Mouse (Mus musculus): Measurements from ENCODE around the gene Uhrf1bp1. TPM values are rescaled to one million over a fixed set of nuclear protein-coding genes. Genes with fewer than 3 reads are reported as not detected.

The Uhrf1bp1 gene
- polyA plus RNA-seq (2012; rRNA removed), result 16.7 and 17.0 TPM in 2 replicates

DNA sequence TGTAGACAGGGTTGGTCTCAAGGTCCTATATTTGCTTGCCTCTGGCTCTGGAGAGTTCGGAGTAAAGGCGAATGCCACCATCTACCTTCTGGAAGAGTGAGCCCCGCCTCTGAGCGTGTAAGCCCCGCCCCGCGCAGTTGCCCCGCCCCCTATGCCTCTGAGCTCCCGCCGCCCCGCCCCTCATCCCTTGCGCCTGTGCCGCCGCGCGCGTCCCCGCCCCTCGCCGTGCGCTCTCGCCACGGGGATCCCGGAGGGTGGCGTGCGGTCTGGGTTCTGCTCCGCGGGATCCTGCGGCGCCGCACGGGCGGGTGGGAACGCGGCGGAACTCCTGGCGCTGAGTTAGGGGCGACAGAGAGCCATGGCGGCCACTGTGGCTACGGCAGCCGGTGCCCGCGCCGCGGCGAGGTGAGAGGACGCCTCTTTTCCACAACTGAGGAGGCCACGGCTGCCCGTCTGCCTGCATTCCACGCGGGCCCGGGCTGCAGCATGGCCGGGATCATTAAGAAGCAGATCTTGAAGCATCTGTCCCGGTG lies at the start of gene Uhrf1bp1:
Gene Uhrf1bp1 (plus strand): TSS at position 177 of the 533 bp plus-strand sequence.
- Histone ChIP-seq H3K4me1 (ENCODE audit: control insufficient read depth, insufficient read depth, low read length) (peaks cover 5% of the 10 kb centered on the region), H3K36me3 (ENCODE audit: control insufficient read depth, insufficient read depth, low read length) (no peaks in the 10 kb centered on the region; the same call in 1 of the 2 replicates), H3K27me3 (ENCODE audit: control insufficient read depth, insufficient read depth, low read length) (no peaks in the 10 kb centered on the region), H3K4me3 (ENCODE audit: control insufficient read depth, low read depth, low read length) (peak within 1 kb of the TSS; percentile 92), H3K27ac (ENCODE audit: control insufficient read depth, insufficient read depth, low read depth, low read length) (peak within 1 kb of the TSS; percentile 70)
- TF ChIP-seq CTCF (IDR thresholded peaks at IDR 0.05; ENCODE audit: control insufficient read depth, insufficient read depth, insufficient replicate concordance, low read depth, low read length) (no peak), POLR2A (IDR thresholded peaks at IDR 0.05; ENCODE audit: control insufficient read depth, low read depth, low read length) (peak; percentile 37)

DNA sequence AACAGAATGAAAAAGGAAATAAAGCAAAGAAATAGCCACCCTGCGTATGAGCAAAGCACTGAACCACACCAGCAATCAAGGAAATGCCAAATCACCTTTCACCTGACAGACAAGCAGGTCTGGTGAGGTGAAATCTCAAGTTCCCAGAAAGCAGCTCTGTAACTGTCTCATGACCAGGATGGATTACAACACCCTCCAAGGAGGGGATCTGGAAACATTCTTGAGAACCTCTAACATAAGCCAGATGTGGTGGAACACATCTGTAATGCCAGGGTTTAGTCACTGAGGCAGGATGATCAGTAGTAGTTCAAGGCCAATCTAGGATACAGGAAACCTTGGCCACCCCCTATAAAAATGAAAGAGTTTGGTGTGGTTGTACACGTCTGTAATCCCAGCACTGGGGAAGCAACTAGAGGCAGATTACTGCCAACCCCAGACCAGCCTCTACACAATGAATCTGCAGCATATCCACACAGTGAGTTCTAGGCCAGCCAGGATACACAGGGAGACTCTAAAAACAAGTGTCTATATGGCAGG lies 48.6 kb upstream of the Uhrf1bp1 start:
- TF ChIP-seq CTCF (IDR thresholded peaks at IDR 0.05; ENCODE audit: control insufficient read depth, insufficient read depth, insufficient replicate concordance, low read depth, low read length) (no peak), POLR2A (IDR thresholded peaks at IDR 0.05; ENCODE audit: control insufficient read depth, low read depth, low read length) (no peak)
- peak overlapping the region; percentile 26; the same call in 1 of the 2 replicates for H3K27ac ChIP-seq (ENCODE audit: control insufficient read depth, insufficient read depth, low read depth, low read length)
- H3K4me3 ChIP-seq (ENCODE audit: control insufficient read depth, low read depth, low read length), result no peak overlapping the region
- no peaks in the 10 kb centered on the region for H3K36me3 ChIP-seq (ENCODE audit: control insufficient read depth, insufficient read depth, low read length)
- no peaks in the 10 kb centered on the region for H3K27me3 ChIP-seq (ENCODE audit: control insufficient read depth, insufficient read depth, low read length)
- peaks cover 7% of the 10 kb centered on the region for H3K4me1 ChIP-seq (ENCODE audit: control insufficient read depth, insufficient read depth, low read length)

DNA sequence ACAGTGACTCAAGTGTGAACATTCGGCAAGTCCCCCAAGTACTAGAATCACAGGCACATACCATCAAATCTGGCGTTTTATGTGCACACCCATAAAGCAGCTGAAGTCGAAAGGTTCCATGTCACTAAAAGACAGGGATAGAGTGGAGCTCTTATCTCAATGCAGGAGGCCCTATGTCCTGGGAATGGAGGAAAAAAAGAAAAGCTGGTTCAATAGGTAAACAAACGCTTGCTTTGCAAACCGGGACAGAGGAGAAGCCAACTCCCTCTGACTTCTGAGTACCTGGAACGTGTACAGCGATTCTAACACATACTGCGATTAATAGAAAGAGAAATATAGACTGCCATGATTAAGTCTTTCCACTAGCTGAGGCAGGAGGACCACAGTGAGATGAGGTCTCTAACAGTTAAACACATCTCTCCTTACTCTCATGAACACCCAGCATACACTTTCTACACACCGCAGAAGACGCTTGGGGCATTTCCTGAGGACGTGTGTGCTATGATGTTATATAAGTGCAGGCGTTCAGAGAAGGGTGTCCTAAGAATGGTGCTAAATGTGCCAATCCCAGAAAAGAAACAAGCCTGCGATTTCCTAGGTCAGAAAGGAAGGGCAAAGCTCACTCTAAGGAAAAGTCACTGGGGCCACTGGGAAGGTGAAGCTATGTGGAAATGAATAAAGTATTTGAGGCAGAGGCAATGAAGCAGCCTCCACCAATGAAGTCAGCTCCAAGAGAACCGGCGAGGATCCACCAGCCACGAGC lies 45.5 kb upstream of the Uhrf1bp1 start:
- no peak for TF ChIP-seq CTCF (IDR thresholded peaks at IDR 0.05; ENCODE audit: control insufficient read depth, insufficient read depth, insufficient replicate concordance, low read depth, low read length)
- TF ChIP-seq POLR2A (IDR thresholded peaks at IDR 0.05; ENCODE audit: control insufficient read depth, low read depth, low read length), result no peak
- Histone ChIP-seq H3K4me1 (ENCODE audit: control insufficient read depth, insufficient read depth, low read length) (peaks cover 3% of the 10 kb centered on the region; the same call in 1 of the 2 replicates), H3K4me3 (ENCODE audit: control insufficient read depth, low read depth, low read length) (no peak overlapping the region), H3K27me3 (ENCODE audit: control insufficient read depth, insufficient read depth, low read length) (no peaks in the 10 kb centered on the region), H3K36me3 (ENCODE audit: control insufficient read depth, insufficient read depth, low read length) (no peaks in the 10 kb centered on the region), H3K27ac (ENCODE audit: control insufficient read depth, insufficient read depth, low read depth, low read length) (no peak overlapping the region)

DNA sequence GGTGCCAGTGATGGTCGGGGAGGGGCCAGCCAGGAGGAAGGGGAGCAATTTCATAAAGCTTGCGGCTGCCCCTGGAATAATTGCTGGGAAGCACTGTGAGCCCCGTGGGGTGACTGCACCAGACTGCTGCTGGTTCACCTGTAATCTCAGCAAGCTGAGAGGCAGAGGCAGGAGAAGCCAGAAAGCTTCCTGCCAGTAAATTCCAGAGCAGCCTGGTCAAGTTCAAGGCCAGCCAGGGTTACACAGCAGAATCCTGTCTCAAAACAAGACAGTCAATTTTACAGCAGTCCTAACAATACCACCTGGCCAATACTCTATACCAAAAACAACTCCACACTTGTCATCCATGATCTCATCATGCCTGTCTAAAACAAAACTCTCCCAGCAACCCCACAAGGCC lies 44.3 kb upstream of the Uhrf1bp1 start:
- Histone ChIP-seq H3K4me3 (ENCODE audit: control insufficient read depth, low read depth, low read length) (no peak overlapping the region), H3K27ac (ENCODE audit: control insufficient read depth, insufficient read depth, low read depth, low read length) (no peak overlapping the region), H3K4me1 (ENCODE audit: control insufficient read depth, insufficient read depth, low read length) (0 out of 2 replicates have a peak, but pooled peaks cover 3% of the 10 kb centered on the region), H3K36me3 (ENCODE audit: control insufficient read depth, insufficient read depth, low read length) (no peaks in the 10 kb centered on the region), H3K27me3 (ENCODE audit: control insufficient read depth, insufficient read depth, low read length) (no peaks in the 10 kb centered on the region)
- TF ChIP-seq CTCF (IDR thresholded peaks at IDR 0.05; ENCODE audit: control insufficient read depth, insufficient read depth, insufficient replicate concordance, low read depth, low read length), result no peak
- TF ChIP-seq POLR2A (IDR thresholded peaks at IDR 0.05; ENCODE audit: control insufficient read depth, low read depth, low read length), result no peak

DNA sequence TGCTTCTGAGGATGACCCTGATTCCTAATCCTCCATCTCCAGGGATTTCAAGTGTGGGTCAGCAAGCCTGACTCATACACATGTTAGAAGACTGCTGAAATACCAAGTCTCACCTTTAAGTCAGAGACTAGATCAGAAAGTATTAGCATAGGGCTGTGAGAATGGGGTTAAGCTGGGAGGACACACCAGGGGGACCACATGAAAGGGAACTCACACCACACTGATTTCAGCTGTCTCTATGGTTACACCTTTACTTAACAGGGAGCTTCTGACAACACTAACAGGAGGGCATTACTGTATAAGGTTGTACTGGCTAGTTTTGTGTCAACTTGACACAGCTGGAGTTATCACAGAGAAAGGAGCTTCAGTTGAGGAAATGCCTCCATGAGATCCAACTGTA lies 41.6 kb upstream of the Uhrf1bp1 start:
- H3K27ac ChIP-seq (ENCODE audit: control insufficient read depth, insufficient read depth, low read depth, low read length), result no peak overlapping the region
- H3K4me1 ChIP-seq (ENCODE audit: control insufficient read depth, insufficient read depth, low read length), result peaks cover 11% of the 10 kb centered on the region
- TF ChIP-seq CTCF (IDR thresholded peaks at IDR 0.05; ENCODE audit: control insufficient read depth, insufficient read depth, insufficient replicate concordance, low read depth, low read length) (no peak), POLR2A (IDR thresholded peaks at IDR 0.05; ENCODE audit: control insufficient read depth, low read depth, low read length) (no peak)
- no peaks in the 10 kb centered on the region for H3K27me3 ChIP-seq (ENCODE audit: control insufficient read depth, insufficient read depth, low read length)
- no peak overlapping the region for H3K4me3 ChIP-seq (ENCODE audit: control insufficient read depth, low read depth, low read length)
- H3K36me3 ChIP-seq (ENCODE audit: control insufficient read depth, insufficient read depth, low read length), result no peaks in the 10 kb centered on the region

DNA sequence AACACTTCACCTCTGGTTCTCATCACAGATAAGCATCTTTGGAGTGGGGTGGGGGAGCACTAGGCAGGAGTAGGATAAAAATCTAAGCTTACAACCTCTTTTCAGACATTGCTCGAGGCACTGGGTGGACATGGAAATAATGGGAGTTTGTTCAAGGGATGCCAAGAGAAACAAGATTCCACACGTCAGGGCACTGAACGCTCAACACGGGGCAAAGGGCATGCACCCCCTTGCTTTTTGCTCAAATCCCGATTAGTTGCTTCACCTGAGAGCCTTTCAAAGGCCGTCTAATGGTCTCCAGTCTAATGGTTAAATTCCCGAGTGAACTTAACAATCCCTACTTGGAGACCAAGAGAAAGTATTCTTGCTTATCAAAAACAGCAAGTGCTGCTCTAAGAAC lies 37.2 kb upstream of the Uhrf1bp1 start:
- Histone ChIP-seq H3K36me3 (ENCODE audit: control insufficient read depth, insufficient read depth, low read length) (no peaks in the 10 kb centered on the region), H3K27ac (ENCODE audit: control insufficient read depth, insufficient read depth, low read depth, low read length) (peak overlapping the region; percentile 89)
- TF ChIP-seq CTCF (IDR thresholded peaks at IDR 0.05; ENCODE audit: control insufficient read depth, insufficient read depth, insufficient replicate concordance, low read depth, low read length) (no peak), POLR2A (IDR thresholded peaks at IDR 0.05; ENCODE audit: control insufficient read depth, low read depth, low read length) (no peak)

DNA sequence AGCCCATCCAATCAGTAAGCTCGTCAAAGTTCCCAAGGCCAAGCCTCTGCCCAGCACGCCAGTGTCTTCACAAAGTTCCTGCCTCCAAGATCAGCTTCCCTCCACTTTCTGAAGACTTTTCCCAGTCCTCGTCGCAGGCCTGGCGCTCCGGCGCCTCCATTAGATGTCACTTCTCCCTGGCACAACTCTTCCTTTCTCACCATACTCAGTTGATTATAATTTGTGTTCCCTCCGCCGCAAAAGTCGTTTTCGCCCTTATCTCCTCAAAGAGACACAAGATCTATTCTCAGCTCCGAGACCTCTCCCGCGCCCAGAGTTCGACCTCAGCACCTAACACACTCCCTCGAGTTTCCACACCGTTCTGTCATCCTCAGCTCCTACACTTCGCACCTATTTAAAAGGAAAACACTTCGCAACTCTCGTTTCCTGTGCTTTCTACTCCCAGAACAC lies 36.7 kb upstream of the Uhrf1bp1 start:
- H3K36me3 ChIP-seq (ENCODE audit: control insufficient read depth, insufficient read depth, low read length), result no peaks in the 10 kb centered on the region
- peak overlapping the region; percentile 89 for H3K27ac ChIP-seq (ENCODE audit: control insufficient read depth, insufficient read depth, low read depth, low read length)
- peaks cover 13% of the 10 kb centered on the region for H3K4me1 ChIP-seq (ENCODE audit: control insufficient read depth, insufficient read depth, low read length)
- no peaks in the 10 kb centered on the region for H3K27me3 ChIP-seq (ENCODE audit: control insufficient read depth, insufficient read depth, low read length)
- H3K4me3 ChIP-seq (ENCODE audit: control insufficient read depth, low read depth, low read length), result peak overlapping the region; percentile 94
- TF ChIP-seq CTCF (IDR thresholded peaks at IDR 0.05; ENCODE audit: control insufficient read depth, insufficient read depth, insufficient replicate concordance, low read depth, low read length) (no peak), POLR2A (IDR thresholded peaks at IDR 0.05; ENCODE audit: control insufficient read depth, low read depth, low read length) (no peak)

More for the DNA sequence above, 37.2 kb upstream of the Uhrf1bp1 start:
- Histone ChIP-seq H3K4me3 (ENCODE audit: control insufficient read depth, low read depth, low read length) (peak overlapping the region; percentile 94), H3K4me1 (ENCODE audit: control insufficient read depth, insufficient read depth, low read length) (peaks cover 13% of the 10 kb centered on the region), H3K27me3 (ENCODE audit: control insufficient read depth, insufficient read depth, low read length) (no peaks in the 10 kb centered on the region)

Data from testis, adult 2 months (tissue).